Mouse (Mus musculus) natural killer cell, adult 2 months (primary cell): ENCODE data around the gene Tgfb1i1.

Experiments used
- DNase-seq, 2 experiments: peaks; one replicate each; pipeline ENCODE4 v3.0.0; 2022; ENCODE audit warnings: low spot score in 2 of 2

Gene Tgfb1i1

GRCm38 (mm10) chr7:128244410-128245025 lies 2.1 kb upstream of the Tgfb1i1 start:
- no peak for DNase-seq

GRCm38 (mm10) chr7:128245547-128245946 lies 1.1 kb upstream of the Tgfb1i1 start:
- DNase-seq = no peak

DNA sequence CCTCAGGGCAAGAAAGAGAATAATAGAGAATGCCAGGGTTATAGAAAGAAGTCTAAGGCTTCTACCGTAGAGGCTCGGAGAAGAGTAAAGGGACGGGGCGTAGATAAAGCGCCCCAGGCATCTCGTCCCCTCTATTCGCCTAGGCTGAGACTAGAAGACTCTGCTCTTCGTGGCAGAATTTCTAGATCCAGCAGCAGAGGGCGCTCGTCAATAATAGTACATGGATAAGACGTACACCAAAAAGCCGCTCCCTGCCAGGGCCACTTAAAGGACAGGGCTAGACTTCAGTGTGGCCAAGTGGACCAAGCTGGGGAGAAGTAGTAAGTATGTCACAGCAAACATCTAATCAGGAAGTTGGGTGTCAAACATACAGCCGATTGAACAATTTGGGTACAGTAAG lies 831 bp downstream of the Tgfb1i1 start:
- DNase-seq = peak; percentile 63 to 73

GRCm38 (mm10) chr7:128248081-128249042 lies 1.8 kb downstream of the Tgfb1i1 start:
- no peak for DNase-seq

GRCm38 (mm10) chr7:128249998-128250397 lies 3.4 kb downstream of the Tgfb1i1 start:
- DNase-seq = no peak

- DNase-seq = no peak
Observed at GRCm38 (mm10) chr7:128251946-128252345, 5.3 kb downstream of the Tgfb1i1 start.

GRCm38 (mm10) chr7:128252609-128253008 lies 6.0 kb downstream of the Tgfb1i1 start:
- DNase-seq = no peak

- no peak for DNase-seq
Observed at GRCm38 (mm10) chr7:128254978-128255377, 8.4 kb downstream of the Tgfb1i1 start.

DNA sequence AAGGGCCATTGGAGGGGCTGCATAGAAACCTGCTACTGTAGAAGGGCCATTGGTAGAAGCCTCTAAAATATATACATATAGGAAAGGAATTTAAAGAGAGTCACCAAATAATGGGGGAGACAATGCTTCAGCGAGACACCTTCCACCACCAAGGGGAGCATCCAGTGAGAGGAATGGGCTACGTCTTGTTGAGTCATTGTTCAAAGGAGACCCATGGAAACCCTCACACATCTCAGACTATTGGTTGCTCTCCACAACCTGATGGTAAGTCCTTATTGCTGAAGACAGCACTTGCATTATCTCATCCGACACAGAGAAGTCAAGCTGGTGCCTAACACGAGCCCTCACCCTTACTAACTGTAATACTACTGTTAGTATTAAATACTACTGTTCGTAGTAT lies 9.1 kb downstream of the Tgfb1i1 start:
- DNase-seq = no peak

DNA sequence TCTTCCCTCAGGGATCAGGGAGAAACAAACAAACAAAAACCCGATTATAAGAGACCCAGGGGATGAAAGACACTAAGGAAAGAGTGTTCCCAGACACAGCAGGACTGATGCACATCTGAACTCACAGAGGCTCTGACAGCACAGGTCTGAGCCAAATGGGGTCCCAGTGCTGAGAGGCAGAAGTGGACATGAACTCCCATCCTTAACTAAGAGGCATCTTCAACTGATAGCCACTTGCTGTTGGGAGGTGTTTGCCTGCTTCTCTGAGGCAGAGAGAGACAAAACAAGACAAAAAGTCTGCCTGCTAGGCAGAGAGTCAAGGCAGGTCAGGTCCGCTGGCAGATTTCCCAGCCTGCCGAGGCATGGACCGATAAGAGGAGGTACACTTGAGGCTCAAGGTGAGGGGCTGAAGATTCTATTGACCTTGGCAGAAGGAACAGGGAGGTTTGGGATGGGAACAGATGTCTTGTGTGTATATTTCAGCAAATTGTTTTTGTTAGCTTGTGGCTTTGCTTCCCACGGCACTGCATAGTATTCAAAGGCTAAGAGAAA lies 10.2 kb downstream of the Tgfb1i1 start:
- no peak for DNase-seq

DNA sequence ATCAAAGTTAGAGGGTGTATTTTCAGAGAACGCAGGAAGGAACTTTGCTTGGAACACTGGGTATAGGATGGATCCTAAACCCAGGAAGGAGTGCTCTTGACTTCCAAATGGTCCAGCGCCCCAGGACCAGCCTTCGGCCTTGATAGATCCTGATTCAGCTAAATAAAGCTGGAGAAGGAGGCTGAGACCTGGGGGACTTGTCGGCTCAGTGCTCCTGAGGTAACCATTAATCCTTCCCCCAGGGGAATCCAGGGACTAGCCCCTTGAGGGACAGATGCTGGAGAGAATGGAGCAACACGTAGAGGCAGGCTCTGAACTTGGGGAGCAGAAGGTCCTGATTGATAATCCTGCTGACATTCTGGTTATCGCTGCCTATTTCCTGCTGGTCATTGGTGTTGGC lies 18.8 kb downstream of the Tgfb1i1 start, which contains the start of gene Slc5a2:
Gene Slc5a2 (plus strand): TSS at position 247 of the 400 bp plus-strand sequence.
- no peak for DNase-seq

- no peak for DNase-seq
Observed at GRCm38 (mm10) chr7:128266056-128266455, 19.4 kb downstream of the Tgfb1i1 start.

- DNase-seq = no peak
Observed at GRCm38 (mm10) chr7:128267391-128267790, 20.8 kb downstream of the Tgfb1i1 start.

DNA sequence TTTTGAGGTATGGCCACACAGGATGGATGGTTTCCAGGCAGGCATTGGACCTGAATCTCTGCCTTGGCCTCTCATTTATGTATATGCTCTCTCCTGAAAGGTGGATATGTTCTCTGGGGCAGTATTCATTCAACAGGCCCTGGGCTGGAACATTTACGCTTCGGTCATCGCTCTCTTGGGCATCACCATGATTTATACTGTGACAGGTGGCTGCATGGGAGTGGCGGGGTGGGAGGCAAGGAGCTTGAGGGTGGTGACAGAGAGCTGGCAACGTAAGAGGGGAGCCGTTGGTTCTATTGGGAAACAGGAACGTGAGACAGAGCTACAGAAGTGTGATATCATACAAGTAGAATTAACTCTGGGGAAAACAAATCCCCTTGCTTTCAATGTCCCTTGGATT lies 21.2 kb downstream of the Tgfb1i1 start:
- DNase-seq = no peak

DNA sequence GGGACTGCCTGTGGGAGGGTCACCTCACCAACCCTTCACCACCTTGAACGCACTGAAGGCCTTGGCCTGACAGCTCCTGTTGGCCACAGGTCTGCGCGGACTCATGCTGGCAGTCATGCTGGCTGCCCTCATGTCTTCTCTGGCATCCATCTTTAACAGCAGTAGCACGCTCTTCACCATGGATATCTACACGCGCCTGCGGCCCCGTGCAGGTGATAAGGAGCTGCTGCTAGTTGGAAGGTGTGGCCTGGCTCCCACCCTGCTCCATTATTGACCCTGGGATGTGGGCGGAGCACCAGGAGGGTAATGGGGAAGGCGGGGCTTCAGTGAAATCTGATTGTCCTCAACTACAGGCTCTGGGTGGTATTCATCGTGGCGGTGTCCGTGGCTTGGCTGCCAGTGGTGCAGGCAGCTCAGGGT lies 23.8 kb downstream of the Tgfb1i1 start:
- DNase-seq = no peak

GRCm38 (mm10) chr7:128271496-128271895 lies 24.9 kb downstream of the Tgfb1i1 start:
- DNase-seq = no peak

DNA sequence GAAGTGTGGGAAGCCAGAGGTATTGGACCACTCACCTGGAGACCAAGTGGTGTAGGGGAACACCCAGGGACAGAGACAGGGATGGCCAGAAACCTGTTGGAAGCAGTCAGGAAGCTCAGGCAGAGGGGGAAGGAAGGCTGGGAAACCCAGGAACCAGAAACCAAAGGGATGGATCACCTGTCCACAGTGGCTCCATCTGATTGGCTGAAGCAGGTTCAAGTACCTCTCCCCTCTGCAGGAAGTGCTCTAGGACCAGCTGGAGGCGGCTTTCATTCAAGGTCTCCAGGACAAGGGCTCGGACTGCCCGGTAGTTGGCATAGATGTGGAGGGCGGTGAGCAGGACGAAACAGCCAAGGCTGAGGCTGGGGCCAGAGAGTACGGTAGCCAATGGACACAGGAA lies 29.4 kb downstream of the Tgfb1i1 start:
- DNase-seq = no peak

DNA sequence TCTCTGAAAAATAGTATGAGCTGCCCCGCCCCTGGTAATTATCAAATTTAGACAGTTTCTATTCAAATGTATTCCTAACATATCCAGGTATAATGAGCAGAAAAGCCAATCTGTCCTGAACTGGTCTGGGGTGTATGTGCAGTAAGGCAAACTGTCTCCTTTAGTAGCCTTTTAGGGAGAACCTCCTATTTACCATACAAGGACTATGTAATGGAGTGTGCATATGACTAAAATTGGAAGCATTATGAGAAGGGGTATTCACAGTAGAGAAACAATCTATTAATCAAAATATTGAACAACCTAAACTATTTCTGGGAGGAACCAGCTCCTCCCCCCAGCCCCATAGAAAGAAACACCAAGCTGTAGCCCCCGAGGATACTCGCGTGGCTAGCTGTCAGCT lies 33.1 kb downstream of the Tgfb1i1 start:
- DNase-seq = no peak

DNA sequence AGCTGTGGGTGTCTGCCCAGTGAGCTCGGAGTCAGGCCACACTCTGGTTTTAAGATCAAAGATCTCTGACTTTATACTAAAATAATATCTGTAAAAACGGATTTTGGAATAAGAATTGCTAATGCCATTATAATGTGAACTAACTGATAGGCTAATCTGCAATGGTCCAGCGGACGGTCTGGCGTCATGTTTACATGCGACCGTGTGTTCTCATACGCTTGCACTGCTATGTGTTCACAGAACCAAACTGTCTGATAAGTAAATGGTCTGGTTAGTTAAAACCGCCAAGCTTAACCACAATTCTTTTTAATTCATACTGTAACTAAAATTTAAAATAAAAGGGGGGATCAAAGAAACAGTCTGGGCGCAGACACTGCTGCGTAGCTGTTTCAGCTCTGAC lies 35.2 kb downstream of the Tgfb1i1 start:
- no peak for DNase-seq

DNA sequence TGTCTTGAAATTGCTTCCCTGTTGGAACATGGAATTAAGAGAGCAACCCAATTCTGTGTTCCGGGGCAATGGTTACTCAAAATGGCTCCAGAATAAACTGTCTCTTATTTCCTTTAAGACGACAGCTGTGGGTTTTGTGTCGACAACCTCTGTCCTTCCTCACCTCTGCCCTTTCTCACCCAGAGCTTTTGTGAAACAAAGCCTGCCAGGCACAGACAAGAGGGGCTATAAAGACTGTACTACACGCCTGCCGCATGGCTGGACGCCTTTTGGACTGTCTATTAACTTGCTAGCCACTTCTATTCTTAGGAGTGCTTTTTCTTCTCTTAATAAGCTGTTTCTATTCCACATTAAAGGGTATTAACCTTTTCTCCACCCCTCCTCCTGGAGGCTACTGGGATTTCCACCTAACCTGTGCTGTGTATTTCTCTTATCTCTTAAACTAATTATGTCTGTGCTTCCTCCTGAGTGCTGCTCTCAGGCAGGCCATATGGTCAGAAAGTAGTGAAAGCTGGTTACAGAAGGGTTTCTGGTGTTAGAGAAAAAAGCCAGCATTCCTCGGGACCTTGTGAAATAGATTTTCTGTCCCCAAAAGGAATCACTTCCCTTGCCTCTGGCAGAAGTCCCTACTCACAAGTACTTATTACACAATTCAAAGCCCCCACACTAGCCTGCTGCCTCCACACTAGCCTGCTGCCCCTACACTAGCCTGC lies 36.1 kb downstream of the Tgfb1i1 start:
- no peak for DNase-seq

DNA sequence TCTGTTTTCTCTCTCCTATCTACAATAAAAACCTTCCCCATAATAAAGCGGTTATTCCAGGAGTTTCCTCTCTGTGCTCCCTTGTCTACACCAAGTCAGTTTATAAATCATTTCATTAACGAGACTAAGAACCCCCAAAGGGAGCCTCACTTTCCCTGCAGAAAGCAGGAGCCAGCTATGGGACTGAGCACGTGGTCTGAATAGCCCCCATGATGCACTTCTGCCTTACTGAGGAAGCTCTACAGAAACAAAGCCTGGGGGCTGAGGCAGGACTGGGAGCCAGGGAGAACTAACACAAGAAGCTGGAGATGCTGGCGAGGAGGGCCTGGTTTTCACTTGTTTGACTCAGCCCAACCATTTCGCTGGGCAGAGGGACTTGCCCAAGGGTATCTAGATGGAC lies 37.4 kb downstream of the Tgfb1i1 start:
- no peak for DNase-seq

- no peak for DNase-seq
Observed at GRCm38 (mm10) chr7:128285060-128285459, 38.4 kb downstream of the Tgfb1i1 start.
